Mouse (Mus musculus): Measurements from ENCODE around the gene Fgfr2.

Gene Fgfr2

DNA sequence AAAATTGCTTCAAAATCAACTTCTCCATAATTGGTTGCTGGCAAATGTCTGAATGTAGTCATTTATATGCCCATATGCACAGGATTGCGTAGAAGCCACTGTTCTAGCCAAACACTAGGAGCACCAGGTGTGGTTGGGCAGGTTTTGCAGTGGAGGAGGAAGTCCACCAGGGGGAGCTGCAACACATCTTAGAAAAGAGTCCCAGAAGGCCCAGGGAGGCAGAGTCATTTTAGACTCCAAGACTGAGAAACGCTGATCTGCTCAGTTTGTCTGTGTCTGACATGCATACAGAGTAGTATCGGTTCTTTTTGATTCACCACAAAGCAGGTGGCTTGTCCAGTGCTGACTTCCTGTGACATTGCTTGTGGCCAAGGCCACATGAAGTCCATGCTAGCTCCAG lies 2352.4 kb downstream of the Fgfr2 start:
- DNase-seq (ENCODE audit: low read depth, low spot score), result peak; percentile 88

- no peak for DNase-seq (ENCODE audit: low read depth, low spot score)
These were observed 2355.0 kb downstream of the Fgfr2 start for GRCm38 (mm10) chr7:130768151-130768550.

GRCm38 (mm10) chr7:130766411-130767170 lies 2356.6 kb downstream of the Fgfr2 start:
- no peak for DNase-seq (ENCODE audit: low read depth, low spot score)

DNA sequence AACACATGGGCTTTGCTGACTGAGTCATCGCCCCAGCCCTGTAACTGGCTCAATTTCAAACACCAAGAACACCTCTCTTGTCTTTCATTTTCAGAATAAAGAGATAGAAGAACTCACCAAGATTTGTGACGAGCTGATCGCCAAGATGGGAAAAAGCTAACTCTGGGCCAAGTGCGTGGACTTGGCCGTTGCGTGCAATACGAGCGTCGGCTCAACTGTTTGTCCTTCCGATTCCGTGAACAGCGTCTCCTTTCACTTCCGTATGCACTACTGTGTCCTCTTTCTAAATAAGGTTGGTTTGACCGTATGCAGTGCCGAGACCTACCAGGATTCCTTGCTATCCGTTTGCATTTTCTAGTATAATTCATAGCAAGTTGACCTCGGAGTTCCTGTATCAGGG lies 2359.0 kb downstream of the Fgfr2 start:
- no peak for DNase-seq (ENCODE audit: low read depth, low spot score)

DNA sequence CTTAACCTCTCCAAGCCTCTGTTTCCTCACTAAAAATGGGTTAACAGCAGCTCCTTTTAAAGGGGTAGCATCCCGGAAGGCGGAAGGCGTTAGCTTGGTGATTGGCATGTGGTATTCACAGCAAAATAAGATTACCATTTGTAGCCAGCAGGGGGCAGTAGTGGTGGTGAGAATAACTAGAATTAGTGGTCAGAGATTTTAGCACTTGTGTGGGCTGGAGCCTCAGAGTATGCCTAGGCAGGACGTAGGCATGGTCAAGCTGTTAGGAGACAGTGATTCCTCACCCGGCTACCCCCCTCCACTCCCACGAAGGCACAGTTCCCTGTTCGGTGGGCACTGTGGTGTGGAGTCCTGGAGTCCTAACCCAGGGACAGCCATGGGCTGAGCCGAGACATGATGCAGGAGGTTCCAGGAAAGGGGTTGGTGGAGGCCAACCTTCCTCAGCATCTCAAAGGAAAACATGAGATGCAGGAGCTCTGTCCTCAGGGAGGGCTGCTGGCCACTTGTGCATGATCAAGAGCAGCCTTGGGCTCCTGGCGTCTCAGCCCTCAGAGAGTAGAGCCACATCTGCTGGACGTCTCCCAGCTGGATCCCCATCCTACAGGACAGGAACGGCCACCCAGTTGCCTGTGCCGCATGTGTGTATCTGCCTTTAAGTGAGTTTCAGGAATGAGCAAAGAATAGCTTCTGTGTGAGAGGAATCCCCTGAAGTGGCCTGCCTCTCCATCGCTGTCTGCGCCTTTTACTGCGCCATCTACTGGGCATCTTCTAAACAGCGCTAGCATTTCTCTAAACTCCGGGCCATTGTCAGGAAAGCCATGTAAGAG lies 2360.9 kb downstream of the Fgfr2 start:
- DNase-seq (ENCODE audit: low read depth, low spot score), result peak; percentile 79

DNA sequence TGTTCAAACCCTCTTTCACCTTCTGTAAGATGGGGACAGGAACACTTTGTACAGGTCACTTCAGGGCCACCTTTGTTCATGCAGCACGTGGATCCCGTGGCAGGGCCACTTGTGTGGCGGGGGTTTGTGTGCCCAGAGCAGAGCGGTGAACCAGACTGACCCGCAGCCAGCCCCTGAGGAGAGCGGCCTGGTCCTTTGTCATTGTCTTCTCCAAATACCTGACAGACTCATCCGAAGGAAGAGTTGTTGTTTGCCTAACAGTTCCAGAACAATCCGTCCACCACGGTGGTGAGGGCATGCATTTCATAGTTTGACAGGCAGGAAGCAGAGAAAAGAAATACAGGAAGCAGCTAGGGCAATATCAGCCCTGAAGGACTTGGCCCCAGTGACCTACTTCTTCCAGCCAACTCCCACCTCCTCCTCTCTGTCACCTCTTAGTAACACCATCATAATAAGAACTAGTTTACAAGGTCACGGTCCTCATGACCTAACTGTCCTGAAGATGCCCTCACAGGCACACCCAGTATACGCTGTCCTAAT lies 2365.8 kb downstream of the Fgfr2 start:
- no peak for DNase-seq (ENCODE audit: low read depth, low spot score)

DNA sequence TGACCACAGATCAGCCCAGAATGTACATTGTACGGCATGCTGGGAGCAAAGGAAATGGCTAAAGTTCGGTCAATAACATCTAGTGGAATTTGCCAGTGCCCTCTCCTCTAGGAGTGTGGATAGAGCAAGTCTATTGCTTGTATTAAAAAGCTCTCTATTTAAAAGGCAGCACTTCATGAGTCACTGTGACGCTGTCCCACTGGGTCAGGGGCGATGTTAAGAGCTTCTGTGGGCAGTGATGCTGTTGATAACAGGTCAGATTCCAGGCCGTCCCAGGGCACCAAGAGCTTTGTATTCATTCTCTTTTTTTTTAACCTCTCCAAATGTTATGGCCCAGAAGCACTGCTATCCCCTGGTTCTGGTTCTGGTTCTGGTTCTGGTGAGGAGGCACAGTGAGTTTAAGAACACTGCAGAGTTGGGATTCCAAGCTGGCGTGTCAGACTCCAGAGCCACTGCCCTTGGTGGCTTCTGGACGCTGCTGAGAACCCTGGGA lies 2366.8 kb downstream of the Fgfr2 start:
- DNase-seq (ENCODE audit: low read depth, low spot score), result no peak

DNA sequence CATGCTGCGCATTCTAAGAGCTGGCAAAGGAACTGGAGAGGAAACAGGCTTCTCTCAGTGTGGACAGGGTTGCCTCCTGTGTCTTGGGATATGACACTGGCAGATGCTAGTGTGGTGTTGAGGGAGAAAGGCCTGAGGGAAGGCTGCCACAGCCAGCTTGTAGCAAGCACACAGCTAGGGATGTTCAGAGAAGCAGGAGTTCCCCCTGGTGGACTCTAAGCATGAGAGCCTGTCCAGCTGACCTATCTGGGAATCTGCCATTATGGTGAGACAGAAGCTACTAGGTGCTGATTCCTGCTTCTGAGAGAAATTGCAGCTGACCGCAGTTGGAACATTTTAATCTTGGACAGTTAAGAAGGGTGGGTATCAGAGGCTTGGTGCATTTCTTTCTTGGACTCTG lies 2368.4 kb downstream of the Fgfr2 start:
- peak; percentile 11 for DNase-seq (ENCODE audit: low read depth, low spot score)

- DNase-seq (ENCODE audit: low read depth, low spot score), result no peak
These were observed 2371.5 kb downstream of the Fgfr2 start for GRCm38 (mm10) chr7:130751678-130752077.

- DNase-seq (ENCODE audit: low read depth, low spot score), result no peak
These were observed 2372.2 kb downstream of the Fgfr2 start for GRCm38 (mm10) chr7:130750752-130751490.

DNA sequence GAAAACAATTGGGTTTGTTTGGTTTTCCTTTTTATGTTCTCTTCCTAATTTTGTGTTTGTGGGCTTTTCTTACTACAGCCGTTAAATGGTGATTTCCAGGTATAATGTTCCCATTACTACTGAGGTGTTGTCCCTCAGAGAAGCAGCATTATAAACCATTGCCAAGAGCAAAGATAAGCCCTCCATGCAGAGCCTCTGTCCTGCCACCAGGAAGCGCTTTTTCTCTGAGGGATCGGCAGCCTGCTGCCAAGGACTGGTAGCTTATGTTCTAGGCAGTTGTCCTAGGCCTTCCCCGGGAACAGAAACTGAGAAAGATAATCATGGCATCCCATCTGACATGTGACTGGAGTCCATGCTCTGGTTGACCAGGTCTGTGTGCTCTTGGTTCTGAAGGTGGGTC lies 2374.0 kb downstream of the Fgfr2 start:
- no peak for DNase-seq (ENCODE audit: low read depth, low spot score)

DNA sequence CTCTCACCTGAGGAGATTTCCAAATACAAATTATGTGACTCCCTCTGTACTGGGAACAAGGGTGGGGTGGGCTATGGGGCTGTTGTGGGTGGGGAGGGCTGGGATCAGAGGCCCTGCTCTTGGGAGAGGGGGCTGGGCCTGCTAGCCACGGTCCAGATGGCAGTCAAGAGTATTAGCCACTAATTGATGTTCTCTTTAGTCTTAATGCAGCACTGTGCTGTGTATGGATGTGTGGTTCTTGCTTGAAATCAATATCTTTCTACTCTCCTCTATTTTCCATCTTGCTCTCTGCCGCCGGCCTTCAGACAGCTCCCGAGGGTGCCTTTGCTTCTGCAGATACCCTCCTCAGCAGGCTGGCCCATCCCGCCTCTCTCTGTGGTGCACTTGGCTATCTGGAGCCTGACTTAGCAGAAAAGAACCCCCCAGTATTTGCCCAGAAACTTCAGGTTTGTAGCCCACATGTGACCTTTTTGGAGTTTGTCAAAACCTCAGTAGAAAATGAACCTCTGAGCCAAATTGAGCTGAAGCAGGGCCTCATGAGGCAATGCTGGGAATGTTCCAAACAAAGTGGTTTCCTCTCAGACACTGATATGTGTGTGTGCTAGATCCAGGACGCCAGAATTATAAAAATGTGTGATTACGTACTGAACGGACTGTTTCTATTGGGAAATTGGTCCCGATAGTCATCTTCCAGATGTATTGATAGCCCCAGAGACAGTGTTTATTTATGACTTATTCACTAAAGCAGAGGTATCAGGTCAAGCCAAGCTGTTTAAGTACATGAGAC lies 2379.7 kb downstream of the Fgfr2 start:
- DNase-seq (ENCODE audit: low read depth, low spot score), result no peak

GRCm38 (mm10) chr7:130741099-130741498 lies 2382.1 kb downstream of the Fgfr2 start:
- no peak for DNase-seq (ENCODE audit: low read depth, low spot score)

GRCm38 (mm10) chr7:130734195-130734787 lies 2388.9 kb downstream of the Fgfr2 start:
- DNase-seq (ENCODE audit: low read depth, low spot score), result peak; percentile 26

GRCm38 (mm10) chr7:130733423-130733822 lies 2389.7 kb downstream of the Fgfr2 start:
- DNase-seq (ENCODE audit: low read depth, low spot score), result no peak

DNA sequence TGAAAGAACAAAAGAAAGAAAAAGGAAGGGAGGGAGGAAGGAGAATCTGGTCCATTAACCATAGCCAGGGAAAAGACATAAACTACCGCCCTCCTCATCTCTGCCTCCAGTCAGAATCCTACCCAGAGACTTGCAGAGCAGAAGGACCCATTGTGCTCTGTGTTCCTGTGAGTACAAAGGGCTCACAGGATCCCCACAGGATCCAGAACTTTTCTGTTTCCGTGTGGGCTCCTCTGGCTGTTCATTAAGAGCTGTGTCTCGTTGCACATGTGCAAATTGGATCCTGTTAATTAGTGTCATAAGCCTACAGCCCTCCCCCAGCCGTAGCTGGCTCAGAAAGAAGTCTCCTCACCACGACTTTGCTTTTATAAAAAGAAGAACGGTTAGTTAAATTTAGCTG lies 2390.2 kb downstream of the Fgfr2 start:
- DNase-seq (ENCODE audit: low read depth, low spot score), result no peak

GRCm38 (mm10) chr7:130731792-130732191 lies 2391.4 kb downstream of the Fgfr2 start:
- DNase-seq (ENCODE audit: low read depth, low spot score), result no peak

DNA sequence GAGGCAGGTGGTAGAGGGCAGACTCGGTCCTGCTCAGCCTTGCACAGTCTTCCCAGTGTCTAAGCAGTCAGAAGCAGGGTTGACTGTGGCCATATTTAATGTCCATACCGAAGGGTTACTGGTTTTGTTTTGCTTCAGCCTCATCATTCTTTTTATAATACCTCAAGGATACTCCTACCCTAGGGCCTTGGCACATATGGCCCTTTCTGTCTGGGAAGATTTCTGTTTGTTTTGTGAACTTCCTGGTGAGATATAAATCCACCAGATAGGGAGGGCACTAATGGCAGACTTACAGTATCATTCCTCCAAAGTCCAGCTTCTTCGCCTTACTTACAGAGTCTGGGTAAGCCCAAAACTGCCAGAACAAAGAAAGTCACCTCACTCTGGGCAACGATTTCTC lies 2395.6 kb downstream of the Fgfr2 start:
- DNase-seq (ENCODE audit: low read depth, low spot score), result no peak

DNA sequence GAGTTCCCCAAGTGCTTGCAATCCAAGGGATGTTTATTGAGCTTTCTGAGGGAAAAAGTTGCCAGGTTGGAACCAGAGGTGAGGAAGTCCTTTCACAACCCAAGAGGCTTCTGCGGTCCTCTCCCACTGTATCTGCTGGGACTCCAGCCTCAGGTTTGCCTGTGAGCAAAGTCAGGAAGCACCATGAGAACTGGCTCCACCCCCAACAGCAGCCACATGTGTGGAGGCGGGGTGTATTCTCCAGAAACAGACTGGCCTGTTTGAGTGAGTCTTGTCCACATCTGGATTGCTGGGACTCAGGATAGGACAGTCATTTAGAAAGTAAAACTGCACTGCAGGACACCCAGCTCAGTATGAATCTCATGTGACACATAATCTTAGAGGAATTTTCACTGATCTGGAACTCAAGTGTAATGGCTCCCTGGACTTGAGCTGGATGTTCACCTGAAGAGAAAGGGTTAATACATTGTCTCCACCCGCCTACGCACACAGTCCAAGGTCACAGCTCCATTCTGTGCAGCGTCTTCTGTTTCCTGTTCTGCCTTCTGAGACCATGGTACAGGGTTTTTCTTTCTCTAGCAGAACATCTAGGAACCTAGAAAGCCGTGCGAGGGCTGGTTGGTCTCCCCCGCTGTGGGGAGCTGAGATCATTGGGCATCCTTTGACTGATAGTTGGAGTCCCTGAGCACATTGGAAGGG lies 2396.3 kb downstream of the Fgfr2 start:
- DNase-seq (ENCODE audit: low read depth, low spot score), result peak; percentile 53

DNA sequence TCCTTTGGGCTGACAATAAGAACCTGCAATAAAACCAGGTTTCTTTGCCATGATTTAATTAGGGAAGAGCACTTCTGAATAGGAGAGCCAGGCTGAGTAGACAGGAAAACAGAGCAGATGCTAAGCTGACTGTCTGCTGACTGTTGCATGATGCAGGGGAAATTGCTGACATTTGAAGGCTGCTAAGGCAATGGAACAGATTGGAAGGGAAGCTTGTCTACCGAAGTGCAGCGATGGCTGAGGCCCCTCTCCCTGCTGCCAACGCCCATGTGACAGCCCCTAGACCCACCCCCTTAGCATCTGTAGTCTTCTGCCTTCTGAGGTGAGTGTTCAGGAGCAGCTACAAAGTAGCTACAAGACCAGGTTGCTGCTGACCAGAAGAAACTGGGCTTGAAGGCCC lies 2397.0 kb downstream of the Fgfr2 start:
- peak; percentile 16 for DNase-seq (ENCODE audit: low read depth, low spot score)

All from CD4-positive, CD25-positive, alpha-beta regulatory T cell, adult 2 months (primary cell).